Mouse (Mus musculus): ENCODE data around the gene Focad. TPM values are rescaled to one million over a fixed set of nuclear protein-coding genes. Genes with fewer than 3 reads are reported as not detected.

The Focad gene
- total RNA-seq, 2 experiments from 2014 or later = 15.0 to 24.6 TPM

DNA sequence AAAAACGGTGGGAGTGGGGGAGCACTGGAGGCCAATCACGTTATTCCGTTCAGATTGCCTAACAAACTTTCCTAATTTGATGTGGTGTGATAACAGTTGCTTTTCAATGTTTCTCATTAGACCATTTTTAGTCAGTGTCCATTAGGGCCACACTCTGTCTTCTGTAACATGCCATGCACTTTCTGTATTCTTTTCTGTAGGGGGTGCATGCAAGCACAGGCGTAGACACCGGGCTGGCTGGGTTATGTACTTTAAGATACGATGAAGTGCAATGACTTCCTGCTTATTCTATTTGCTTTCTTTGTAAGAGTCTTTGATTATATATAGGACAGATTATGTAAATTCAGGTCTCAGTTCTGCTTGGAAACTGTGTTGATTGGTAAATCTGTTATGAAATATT lies 116.2 kb downstream of the Focad start:
- DNase-seq = no peak

- no peak for DNase-seq
These were observed 116.9 kb downstream of the Focad start for GRCm38 (mm10) chr4:88211200-88211885.

- DNase-seq = no peak
These were observed 119.5 kb downstream of the Focad start for GRCm38 (mm10) chr4:88213895-88214294.

DNA sequence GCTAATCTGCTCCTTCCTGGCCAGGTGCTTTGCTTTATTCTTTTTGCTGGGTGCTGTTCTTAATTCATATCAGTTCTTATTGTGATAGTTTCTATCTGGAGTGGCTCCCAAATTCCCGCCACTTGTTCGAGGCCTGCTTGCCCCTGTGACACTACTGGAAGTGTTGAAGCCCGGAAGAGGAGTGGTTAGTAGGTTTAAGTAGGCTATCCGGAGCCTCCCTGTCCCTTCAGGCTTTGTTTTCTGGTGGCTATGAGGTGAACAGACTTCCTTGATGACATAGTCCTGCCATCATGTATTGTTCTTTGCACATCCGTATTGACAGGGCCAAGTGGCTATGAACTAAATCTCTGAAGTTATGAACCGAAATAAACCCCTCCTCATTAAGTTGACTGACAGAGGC lies 123.9 kb downstream of the Focad start:
- DNase-seq = no peak

DNA sequence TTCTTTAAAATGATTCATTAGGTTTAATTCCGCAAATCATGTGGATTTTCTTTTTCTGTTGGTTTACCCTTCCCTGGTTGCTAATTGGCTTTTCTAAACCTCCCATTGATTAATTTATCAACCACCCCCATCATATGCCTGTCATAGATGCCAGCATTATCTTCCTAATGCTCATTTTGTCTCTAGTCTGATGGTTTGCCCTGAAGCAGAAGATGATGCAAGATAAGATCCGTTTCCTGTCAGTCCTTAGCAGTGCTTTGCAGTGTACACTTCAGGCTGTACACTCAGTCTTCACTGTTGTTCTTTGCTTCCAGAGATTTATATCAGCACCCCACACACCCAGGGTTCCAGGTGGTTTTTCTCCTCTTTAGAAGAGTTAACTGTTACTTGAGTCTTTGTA lies 124.4 kb downstream of the Focad start:
- no peak for DNase-seq

GRCm38 (mm10) chr4:88231375-88231774 lies 136.9 kb downstream of the Focad start:
- no peak for DNase-seq

GRCm38 (mm10) chr4:88235941-88236340 lies 141.5 kb downstream of the Focad start:
- DNase-seq = no peak

GRCm38 (mm10) chr4:88236926-88237756 lies 142.7 kb downstream of the Focad start:
- DNase-seq = no peak

GRCm38 (mm10) chr4:88238351-88238750 lies 143.9 kb downstream of the Focad start:
- no peak for DNase-seq

GRCm38 (mm10) chr4:88243834-88244233 lies 149.4 kb downstream of the Focad start:
- DNase-seq = no peak

DNA sequence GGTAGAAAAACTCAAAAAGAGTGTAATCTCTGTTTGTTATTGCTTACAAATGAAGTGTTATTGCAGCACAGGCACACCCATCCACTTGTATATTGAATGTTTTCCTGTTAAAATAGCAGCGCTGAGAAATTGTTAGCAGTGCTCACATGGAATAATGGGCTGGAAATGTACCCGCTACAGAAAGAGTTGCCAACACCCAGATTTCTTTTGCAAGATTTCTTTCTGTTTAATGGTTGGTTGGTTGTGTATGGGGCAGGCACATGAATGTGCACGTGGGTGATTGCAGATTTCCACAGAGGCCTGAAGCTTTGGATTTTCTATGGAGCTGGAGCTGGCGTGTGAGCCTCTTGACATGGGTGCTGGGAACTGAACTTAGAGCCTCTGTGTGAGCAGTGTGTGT lies 151.1 kb downstream of the Focad start:
- no peak for DNase-seq

DNA sequence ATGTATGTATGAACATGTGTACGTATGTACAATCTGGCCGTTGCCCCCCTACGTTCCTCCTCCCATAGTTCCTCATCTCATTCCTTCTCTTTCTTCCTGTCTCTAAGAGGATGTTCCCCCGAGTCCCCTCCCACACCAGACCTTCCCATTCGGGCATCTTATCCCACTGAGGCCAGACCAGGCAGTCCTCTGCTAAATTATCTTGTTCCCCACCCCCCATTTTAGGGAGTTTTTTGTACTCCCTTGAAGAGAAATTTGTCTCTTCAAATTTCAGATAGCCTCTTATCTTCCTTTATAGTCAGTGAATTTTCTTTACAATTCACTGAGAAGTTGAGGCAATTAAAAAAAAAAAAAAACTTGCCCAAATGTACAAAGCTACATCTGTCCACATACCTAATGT lies 166.9 kb downstream of the Focad start:
- DNase-seq = no peak

DNA sequence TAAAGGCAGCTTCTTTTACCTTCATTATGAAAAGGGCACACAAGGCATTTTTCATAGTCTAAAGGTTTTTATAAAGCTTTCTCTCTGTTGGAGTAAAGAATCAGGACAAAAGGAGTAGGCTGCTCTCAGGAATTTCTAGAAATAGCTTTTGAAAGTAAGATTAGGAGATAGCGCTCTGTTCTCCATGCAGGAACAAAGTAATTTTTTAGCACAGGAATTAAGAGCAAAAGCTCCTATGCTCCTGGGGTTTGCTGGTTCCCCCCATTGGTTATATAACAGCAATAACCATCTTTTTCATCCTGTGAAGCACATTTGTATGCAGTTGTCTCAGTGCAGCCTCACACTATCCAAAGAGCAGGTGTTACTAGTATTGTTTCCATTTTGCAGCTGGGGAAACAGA lies 170.1 kb downstream of the Focad start:
- no peak for DNase-seq

DNA sequence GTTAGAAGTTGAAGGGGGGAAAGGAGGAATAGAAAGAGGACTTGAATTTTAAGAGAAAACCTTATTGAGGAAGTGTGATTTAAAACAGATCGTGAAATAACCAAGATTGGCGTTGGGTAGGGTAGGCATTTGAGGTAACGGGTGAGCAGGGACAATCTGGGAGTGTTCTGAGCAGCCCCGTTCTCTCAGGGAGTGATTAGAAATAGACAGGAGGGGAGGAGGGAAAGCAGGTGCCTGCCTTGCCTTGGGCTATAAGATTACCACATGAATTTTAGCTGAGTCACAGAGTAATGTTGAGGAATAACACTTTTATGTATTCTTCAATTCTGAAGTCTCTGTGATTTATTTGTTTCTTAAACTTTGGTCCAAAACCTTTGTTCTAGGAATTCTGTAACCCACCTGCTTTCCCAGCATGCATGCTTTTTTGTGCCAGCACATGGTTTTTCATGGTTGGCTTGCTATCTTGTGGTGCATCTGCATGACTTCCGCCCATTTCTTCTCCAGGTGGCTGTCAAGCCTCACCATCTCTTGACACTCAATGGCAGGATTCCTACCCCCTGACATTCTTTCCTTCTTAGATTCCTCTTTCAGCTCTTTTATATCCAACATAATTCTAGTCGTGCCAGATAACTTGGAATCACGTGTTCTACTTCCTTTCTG lies 176.1 kb downstream of the Focad start:
- no peak for DNase-seq

DNA sequence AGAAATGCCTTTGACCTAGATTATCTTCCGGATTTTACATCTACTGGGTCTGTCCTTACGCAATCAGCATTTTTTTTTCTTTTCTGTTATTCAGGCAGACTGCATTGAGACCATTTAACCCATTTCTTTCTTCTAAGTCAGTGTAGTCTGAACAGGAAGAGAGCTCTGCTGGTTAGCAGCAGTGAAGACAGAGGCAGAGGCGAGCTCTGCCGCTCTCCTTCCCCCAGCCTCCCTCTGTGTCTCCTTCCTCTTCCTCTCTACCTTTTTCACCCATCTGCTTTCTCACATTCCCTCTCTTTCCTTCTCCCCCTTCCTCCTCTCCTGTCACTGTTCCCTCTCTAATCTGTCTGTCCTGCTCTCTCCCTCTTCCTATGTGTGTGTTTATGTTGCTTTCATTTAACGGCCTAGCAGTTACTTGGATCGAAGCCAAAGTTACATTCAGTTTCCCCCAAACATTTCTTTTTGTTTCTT lies 181.2 kb downstream of the Focad start:
- DNase-seq = no peak

DNA sequence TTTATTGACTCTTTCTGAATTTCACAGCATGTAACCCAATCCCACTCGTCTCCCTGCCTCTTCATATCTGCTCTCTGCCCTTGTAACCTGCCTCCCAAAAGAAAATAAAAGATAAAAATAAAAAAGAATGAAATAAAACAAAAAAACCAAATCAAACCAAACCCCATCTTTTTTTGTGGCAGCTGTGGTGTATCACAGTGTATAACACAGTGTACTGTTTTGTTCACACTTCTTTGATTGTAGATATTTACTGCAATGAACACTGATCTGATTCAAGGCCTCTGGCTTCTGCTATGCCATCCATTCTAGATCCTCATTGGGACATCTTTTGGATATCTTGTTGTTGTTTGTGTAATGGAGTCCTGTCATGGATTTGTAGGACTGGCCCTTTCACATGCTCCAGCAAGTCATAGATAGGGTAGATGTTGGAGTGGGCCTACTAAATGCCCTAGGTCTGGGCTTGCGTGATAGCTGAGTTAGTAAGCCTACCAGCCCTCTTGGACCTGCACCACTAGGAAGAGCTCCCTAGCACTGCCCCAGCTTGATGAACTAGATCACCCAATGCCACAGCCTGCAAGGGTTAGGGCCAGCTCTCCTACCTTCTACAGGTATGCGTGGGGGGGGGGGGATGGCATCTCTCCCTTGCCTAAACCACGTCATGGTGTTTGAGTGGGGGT lies 181.8 kb downstream of the Focad start:
- DNase-seq = no peak

DNA sequence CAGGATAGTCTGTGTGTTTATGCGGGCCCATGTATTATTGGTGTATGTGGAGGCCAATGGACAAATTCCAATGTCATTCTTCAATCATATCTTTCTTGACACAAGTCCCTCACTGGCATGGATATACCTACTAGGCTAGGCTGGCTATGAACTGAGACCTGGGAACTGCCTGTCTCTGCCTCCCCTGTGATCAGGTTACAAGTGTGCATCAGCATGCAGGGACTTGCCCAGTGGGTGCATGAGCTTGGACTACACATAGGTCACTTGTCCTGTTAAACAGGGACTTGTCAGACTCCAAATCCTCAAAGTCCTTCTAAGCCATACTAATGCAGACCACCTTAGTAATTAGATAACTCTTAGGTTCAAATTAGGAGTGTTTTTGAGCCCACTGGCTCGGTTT lies 184.1 kb downstream of the Focad start:
- DNase-seq = no peak

- DNase-seq = no peak
These were observed 186.1 kb downstream of the Focad start for GRCm38 (mm10) chr4:88280536-88280935.

- DNase-seq = no peak
These were observed 201.1 kb downstream of the Focad start for GRCm38 (mm10) chr4:88295537-88295936.

- DNase-seq = no peak
These were observed 205.1 kb downstream of the Focad start for GRCm38 (mm10) chr4:88299551-88299950.

DNA sequence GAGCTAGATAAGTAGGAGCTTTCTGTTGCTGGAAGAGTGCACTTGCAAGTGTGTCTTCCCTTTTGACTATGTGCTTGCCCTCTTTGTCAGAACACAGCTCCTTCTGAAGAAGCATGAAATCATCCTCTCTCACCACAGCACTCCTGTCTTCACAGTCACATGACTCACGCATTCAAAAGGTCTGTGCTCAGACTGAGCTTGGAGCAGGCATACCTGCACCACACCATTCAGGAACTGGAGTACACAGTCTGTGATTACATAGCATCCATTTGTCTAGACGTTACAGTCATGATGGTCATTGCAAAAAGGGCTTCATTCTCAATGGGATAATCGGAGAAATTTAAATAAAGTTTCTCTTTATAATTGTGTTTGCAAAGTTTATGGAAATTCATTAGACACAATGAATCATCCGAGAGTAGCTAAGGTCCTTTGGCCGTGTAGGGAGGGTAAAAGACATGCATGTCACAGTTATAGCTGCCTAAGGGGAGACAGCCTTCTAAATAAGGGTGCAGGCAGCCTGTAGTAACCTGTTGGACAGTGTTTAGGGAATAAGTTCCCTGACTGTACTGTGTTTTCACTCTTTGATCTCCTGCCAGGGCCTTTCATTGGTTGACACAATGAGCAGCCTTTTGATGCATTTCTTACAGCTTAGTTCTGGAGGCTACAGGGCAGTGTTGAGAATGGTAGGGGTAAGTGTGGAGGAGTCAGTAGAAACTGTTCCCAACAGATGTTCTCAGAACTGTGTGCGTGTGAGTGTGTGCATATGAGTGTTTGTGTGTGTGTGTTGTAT lies 206.6 kb downstream of the Focad start:
- no peak for DNase-seq

DNA sequence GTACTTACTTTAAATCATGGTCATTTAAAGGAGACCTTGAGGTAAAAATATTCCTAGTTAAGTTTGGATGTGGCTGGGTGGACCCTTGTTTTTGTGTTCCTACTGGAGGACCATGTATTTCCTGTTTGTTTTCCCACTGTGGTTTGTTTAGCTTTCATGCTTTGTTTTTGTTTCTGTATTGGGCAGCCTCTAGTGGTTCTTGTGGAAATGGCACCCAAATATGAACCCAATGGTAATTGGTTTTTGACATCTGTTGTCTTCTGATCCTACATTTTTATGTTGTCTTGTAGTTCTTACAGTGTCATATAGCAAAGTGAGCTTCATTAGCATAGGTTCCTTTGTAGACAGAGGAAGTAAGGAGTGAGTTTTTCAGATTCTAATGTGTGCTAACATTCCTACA lies 207.9 kb downstream of the Focad start:
- no peak for DNase-seq

Data from gastrocnemius, postnatal 10 days (tissue).